Mouse (Mus musculus) monocyte, adult 5-6 weeks (primary cell): ENCODE measurements around the gene Ugt1a9. TPM values are rescaled to one million over a fixed set of nuclear protein-coding genes. Genes with fewer than 3 reads are reported as not detected.

Experiments
- ATAC-seq: fragments of 153-309, 156-312 bp; replicated peaks from 2 replicates; pipeline ENCODE4 v1.8.0; 2017; ENCODE audit warnings: mild to moderate bottlenecking; ENCODE audit not compliant: low TSS enrichment, insufficient number of reproducible peaks, severe bottlenecking, poor library complexity, low FRiP score
- total RNA-seq: library from RNA; stranded (forward); fragments of 200-1000, 200-491, 200-594 nt; gene quantifications from 3 replicates; pipeline ENCODE4 v1.2.3, GENCODE M21; 2017

The Ugt1a9 gene
- total RNA-seq, 1 experiment from 2014 or later: not detected

DNA sequence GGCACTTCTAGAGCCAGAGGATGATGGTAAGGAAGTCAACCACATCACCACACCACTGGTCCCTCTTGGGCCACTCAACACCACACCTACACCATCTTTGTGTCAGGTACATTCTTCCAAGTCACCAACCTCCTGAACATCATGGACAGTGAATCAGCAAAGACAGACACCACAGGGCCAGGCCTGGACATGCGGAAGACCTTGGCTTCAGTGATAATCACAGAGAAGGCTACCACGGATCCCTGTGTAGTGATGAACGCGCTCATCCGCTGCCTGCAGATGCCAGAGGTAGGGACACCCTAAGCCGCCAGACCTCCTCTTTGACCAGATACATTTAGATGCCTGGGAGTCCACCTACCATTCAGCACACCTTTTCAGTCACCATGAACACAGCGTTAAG, 157.5 kb downstream of the Ugt1a9 start:
- 0 out of 2 replicates have a peak, but pooled peaks have one; percentile 1 for ATAC-seq

DNA sequence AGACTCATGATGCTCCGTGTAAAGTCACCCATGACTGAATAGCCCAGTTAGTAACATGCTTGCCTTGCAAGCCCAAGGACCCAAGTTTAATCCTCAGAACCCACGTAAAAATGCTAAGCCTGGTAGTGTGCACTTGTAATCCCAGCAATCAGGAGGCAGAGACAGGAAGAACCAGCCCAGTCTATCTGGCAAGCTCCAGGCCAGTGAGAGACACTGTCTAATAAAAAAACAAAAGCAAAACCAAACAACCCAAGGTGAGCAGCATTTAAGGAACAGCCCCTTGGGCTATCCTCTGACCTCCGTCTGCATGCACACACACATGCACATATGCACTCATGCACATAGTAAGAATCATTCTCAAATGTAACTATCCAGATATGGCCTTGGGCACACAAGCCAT, 159.0 kb downstream of the Ugt1a9 start:
- ATAC-seq: no peak

DNA sequence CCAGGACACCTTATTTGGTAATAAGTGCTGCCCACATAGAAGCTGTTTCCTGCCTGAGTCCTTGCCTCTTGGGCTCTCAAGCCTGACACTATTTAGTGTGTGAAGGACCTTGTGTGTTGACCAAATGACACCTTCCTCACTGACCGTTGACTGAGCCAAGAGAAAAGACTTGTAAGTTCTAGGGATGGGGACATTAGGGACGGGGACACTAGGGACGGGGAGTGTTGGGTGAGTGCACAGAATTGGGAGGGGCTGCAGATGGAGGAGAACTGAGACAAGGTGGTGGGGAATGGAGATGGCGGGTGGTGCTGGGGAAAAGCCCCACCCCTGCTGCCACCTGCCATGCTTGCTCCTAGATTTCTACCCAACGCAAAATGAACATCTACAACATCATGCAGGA, 159.4 kb downstream of the Ugt1a9 start:
- no peak for ATAC-seq

DNA sequence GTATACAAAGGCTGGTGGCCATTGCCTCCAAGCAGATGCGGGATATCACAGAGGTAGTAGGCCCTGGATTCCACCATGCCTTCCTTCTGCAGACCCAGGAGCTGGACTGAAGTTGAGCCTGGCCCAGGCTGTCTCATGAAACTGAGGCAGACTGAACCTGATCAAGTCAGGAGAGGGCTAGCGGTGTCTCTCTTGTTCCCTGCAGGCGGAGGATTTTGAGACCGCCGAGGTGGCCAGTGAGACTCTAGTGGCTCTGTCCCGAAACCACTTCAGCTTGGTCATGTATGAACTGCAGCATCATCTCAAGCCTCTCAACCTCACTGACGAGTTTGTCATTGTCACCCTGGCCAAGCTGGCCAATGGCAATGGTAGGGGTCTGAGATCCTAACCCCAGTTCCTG, 159.8 kb downstream of the Ugt1a9 start:
- ATAC-seq: no peak

DNA sequence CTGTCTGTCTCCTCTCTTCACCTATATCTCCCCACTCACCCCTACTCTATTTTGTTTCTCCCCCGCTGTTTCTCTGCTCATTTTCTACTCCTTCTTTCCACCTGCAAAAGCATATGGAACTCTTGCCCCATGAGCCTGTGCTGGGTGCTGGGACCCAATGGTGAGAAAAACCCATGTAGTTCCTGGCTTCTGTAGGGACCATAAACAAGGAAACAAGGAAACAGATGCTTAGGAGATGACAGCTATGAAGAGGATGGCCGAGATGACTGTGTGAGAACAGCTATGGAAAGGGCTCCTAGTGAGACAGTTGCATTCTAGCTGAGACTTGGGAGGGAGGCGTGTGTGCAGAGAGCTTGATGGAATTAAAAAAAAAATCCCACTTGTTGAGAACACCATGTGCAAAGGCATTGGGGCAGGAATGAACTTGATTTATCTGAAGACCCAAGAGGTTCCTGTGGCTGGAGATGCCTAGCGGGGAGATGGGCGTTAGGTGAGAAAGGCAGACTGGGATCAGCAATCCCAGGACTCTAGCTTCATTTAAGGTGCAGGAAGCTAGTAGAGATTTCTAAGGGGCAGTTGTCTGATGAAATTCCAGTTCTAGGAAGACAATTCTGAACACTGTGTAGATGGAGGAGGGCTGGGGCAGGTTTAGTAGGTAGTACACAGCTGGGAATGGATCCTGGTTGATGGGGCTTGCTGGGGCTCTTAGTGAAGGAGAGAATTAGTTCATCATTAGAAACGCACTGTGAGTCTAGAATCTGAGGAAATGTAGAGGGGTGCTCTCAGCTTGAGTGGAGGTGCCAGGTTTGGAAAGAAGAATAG, 160.6 kb downstream of the Ugt1a9 start:
- ATAC-seq: no peak

DNA sequence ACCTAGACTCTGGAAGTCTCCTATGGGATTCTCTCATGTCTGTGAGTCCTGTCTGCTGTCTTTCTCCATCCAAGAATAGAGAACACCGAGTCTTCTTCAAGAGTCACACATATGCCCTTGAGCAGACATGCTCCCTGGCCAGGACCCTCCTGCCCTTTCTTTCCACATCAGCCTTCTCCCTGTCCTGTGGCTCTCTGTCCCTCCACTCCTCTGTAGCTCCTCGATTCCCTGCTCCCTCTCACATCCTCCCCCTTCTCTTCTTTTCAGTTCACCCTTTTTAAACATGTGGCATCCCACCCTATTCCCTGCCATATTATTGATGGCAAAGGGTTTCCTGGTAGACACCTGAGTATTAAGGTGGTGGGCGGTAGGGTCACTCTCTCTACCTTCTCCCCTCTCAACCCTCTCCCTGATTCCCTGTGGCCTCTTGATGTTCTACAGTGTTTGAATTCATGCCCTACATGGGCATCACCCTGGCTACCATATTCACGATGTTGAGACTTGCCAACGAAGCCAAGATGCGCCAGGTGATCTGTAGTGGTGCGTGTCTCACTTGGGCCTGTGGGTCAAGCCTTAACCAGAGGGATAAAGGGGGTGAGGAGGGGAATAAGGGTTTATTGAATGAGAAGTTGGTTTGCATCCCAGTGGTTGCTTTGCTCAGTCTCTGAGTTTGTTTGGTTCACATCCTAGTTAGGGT, 161.4 kb downstream of the Ugt1a9 start:
- no peak for ATAC-seq

DNA sequence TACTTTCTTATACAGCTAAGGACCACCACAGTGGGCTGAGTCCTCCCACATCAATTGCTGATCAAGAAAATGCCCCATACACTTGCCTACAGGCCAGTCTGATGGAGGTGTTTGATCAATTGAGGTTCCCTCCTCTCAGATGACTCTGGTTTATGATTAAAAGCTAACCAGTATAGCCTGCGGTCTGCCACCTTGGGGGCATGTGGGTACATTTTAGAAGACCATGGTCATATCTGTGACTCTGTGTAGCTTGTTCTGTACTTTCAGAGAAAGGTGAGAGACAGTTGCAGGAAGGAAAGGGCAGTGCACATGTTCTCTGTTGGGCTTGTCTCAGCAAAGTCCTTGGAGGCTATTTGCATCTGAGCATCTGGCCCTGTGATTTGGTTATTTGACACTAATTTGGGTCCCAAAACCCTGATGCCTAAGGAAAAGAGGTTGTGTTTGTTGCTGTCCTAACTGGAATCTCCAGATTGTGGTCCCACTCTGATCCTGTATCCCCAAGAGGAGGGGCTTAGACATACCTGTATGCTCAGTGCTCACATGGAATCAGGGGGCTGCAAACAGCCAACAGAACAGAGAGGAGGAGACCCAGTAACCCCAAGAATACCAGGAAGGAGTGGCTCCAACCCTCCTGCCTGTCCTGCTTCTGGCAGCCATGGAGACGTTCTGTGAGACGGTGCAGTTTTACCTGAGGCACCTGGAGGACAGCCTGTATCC, 162.2 kb downstream of the Ugt1a9 start:
- ATAC-seq: no peak

DNA sequence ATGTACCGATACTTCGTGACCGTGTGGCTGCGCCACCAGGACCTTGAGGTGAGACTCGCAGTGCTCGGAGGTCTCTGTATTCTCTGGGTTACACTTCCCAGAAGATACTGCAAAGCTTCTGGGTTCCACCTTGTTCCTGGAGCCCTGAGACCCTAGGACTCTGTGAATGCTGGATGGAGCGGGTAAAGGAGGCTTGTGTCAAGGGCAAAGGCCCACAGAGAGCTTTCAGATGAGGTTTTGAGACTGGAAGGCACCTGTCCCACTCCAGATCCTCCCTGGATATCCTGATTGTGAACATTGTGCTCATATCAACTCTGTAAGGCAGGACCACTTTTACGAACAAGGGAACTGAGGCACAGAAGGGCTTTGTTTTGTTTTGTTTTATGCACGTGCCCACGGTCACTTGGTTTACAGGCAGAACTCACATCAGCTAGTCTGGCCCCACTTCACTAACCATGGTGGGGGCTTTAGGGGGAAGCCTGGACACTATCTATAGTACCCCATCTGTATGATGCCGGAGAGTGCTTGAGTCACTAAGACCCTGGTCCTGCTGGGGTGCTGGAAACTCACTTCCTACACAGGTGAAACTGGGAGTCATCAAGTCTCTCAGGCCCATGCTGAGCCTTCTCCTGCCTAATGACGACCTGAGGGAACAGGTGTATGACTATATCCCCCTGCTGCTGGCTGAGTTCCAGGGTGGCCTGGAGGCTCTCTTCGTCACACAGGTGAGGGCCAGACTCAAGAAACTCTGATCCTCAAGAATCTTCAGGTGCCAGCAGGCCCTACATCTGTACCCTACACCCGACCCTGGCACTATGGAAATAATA, 163.0 kb downstream of the Ugt1a9 start:
- no peak for ATAC-seq

DNA sequence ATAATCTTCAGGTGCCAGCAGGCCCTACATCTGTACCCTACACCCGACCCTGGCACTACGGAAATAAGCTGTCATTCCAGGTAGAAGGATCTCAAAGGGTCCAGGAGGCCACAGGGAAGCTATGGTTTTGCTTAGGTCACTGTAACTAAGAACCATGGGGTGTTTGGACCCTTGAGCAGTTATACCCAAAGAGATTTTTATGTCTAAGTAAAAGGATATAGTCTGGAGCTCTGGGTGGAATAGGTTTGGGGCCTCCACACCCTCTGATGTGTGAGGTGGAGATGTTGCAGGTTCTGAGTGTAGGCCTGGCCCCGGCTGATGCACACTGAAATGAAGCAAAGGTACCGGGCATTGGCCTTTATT, 163.6 kb downstream of the Ugt1a9 start:
- no peak for ATAC-seq

DNA sequence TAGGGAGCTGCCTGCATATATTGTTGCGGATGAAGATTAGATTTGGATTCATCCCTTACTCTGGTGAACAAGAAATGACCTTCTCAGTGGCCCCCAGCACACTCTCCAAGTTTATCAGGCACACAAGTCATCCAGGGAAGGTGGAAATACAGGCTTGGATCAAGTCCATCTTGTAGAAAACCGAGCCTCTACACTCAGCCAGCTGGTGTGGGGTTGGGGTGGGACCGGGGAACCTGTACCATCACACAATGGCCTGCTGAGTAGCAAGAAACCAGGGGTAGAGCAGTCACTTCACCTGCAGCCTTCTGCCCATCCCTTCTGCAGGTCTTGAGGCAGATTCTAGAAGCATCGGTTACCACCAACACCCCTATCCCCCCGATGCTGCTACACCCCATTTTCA, 164.0 kb downstream of the Ugt1a9 start:
- no peak for ATAC-seq

DNA sequence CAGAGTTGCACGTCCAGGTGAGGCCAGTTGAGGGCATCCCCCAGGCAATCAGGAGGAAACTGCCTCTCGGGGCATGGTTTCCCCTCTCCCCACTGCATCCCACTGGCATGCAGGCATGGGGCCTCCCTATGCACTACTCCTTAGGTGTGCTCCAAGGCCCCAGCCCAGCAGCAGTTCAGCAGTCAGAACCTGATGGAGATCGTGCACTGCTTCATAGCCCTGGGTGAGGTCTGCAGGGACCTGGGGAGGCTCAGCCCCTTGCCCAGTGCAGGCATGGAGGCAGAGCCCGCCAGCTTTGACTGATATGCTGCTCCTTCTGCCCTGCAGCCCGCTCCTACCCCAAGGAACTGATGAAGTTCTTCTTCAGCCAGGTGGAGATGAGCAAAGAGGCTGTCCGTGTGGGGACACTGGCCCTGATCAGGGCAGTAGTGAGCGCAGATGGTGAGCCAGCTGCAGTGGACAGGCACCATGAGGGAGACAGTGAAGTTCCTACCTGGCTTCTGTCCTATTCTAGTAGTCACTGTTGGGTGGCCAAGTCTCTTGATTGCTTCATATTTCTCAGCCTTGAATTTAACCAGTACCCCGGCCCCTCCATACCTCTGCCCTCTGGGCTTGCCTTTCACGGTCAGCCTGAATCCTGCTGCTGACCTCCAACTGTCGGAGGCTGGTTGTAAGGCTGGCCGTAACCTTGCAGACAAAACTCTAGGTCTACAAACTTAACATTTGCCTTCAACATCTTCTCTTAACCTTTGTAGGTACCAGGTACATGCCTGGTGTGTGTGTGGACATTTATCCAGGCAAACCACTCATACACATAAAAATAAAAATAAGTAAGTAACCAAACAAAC, 164.7 kb downstream of the Ugt1a9 start:
- ATAC-seq: no peak

DNA sequence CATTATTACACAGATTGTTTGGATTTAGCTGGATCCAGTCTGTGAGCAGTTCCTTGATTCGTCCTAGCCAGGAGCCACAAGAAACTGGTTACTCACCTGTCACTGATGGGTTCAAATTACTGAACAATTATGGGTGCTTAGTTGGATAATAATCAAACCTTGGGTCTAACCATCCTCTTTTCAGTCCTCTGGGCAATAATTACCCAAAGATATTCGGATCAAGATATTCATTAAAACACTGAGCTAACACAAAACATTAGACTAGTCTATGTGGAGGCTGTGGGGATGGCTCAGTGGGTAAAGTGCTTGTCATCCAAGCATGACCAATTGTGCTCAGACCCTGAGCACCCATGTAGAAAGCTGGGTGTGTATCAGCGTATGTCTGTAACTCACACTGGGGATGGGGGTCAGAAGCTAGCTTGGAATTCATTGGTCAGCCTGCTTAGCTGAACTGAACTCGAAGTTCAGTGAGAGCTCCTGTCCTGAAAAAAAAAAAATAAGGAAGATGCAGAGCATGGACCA, 165.4 kb downstream of the Ugt1a9 start:
- ATAC-seq: no peak

DNA sequence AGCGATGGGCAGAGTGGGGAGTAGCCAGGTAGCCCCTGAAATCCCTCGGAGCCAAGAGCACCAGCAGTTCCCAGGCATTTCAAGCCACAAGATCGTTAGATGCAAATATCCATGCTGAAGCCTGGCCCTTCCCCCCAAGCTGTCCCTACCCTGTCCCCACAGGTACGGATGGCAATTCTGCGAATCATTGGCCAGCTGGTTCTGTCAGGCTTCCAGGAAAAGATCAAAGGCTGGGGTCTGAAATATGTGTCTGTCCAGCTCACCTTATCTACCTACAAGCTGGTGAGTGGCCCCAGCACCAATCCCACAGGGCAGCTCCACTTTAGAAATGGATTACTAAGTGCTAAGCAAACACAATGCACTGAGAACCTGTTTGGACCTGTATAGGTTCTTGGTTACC, 166.7 kb downstream of the Ugt1a9 start:
- no peak for ATAC-seq

DNA sequence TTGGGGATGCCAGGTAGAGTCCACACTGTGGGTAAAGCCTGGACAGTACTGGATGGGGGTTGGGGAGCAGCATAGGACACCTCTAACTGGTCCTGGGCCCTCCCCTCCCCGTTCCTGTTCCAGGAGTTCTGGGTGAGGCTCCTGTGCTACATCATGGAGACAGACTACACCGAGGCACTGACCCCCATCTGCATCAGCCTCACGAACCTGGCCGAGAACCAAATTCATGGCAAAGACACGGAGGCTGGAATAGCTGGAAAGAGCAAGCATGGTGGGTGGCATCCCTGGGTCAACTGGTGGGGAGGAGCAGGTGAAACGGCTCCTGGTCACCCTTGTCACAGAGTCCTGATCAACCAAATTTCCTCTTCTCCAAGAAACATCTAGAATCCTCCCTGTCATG, 168.2 kb downstream of the Ugt1a9 start:
- no peak for ATAC-seq

DNA sequence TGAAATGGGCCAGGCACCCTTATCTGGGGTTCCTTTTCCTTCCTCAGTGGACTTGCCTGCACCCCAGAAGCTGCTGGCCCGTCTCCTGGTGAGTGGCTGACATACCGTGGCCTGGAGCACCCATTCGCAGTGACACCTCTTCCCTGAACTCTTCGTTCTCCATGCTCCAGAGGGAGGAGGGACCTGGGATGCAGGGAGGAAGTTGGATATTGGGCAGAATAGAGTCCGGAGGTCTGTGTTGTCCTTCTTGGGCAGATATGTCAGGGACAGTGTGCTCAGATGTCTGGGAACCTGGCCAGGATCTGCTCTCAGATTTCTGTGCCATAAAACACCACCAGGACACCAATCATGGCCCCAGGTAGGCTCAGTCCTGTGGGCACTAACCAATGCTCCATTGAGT, 169.5 kb downstream of the Ugt1a9 start:
- ATAC-seq: no peak

DNA sequence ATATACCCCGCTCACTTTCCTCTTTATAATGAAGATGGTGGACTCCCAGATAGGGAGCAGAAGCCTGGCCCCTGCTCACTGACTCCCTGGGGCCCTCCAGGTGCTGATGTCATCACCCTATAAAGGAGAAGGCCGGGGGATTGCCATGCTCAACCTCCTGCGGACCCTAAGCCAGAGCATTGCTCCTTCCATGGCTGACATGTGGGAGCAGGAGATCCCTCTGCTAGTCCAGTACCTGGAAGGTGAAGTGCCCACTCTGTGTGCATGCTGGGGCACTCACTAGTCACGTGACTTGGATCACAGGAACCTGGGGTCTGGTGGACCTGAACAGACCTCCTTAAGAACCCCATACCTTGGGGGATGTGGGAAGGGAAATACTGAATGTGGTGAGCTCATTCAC, 170.0 kb downstream of the Ugt1a9 start:
- no peak for ATAC-seq

DNA sequence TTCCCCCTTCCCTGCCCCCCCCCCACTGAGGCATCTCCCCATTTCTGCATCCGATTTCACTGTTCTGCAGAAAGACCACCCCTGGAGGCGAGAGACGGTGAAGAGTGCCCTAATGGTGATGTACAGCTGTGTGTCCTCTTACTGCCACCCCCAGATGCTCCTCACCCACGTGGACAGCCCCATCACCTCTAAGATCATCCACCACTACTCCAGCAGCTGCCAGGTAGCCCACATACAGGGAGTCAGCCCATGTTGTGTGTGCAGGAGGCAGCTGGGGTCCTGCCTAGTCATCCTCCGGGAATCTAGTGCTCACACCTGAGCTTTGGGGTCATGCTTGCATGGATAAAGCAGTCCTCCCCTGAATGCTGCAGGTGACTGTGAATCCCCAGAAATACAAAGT, 173.3 kb downstream of the Ugt1a9 start:
- ATAC-seq: no peak

DNA sequence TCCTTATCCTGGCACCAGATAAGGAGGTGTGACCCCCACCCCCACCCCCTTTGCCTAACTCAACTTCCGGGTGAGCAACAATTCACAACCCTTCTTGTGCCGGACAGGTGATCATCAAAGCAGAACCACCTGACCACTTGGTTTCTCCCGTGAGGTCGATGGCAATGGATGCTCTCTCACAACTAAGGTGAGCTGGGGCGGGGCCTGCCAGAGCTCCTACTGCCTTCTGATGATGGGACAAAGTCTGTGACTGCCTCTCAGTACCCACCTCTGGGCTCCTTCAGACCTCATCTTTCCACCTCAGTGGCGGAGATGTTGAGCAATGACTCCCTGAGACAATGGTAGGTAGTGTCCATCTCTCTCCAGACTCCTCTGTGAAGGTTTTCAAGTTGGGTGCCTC, 175.3 kb downstream of the Ugt1a9 start:
- no peak for ATAC-seq
